Mouse (Mus musculus): ENCODE results near the gene Eif2b4.

DNA sequence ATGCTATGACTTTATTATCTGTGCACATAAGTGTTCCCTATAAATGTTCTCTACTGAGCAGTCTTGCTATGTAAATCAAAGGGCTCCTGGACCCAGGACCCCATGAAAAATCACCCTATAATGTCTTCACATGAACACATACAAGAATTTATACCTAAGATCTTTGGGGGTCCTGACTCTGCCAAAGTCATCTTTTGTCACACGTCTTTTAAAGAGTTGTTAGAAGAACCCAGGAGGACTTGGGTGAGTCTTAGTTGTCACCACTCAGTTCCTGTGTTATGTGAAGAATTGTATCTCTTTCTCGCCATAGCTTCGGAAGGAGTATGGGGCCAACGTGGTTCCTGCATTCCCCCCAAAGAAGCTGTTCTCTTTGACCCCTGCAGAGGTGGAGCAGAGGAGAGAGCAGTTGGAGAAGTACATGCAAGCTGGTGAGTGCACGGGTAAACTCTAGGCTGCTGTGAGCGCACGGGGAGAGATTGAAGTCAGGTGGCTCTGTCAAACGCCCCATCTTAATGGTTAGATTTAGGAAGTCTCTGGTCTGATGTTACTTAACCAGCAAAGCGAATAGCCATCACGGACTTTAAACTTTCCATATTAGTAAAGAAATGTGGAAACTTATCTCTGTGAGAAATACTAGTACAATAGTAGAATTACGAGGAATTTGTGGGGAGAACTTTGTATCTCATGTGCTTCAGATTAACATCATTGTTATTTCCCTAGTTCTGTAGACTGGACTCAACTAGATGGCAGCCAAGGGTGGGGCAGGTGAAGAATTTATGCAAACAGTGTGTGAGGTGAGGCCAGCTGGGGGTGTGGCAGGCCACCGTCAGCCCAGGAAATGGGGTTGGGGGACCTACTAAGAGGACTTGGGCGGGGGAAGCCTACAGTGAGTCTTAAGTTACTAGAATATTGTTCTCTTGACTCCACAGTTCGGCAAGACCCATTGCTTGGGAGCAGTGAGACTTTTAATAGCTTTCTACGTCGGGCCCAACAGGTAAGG is 1.6 kb upstream of the Eif2b4 start:
- no peak for TF ChIP-seq CTCF (conservative IDR thresholded peaks at IDR 0.05; ENCODE audit: low read length)
- no peak for TF ChIP-seq NANOG (IDR thresholded peaks at IDR 0.05; ENCODE audit: borderline replicate concordance, low read length)
